Mouse (Mus musculus): ENCODE data around the gene Hspa1l.

- TF ChIP-seq CTCF (IDR thresholded peaks at IDR 0.05; ENCODE audit: insufficient read depth, low read depth, low read length) (no peak), POLR2A (IDR thresholded peaks at IDR 0.05; ENCODE audit: insufficient read depth, low read depth, low read length) (no peak)
These were observed 40.8 kb upstream of the Hspa1l start for GRCm38 (mm10) chr17:34931735-34932098.
